Mouse (Mus musculus): ENCODE results near the gene Klf5.

GRCm38 (mm10) chr14:99306410-99306809 lies 7.9 kb downstream of the Klf5 start:
- no peak for TF ChIP-seq POLR2A (IDR thresholded peaks at IDR 0.05; ENCODE audit: extremely low read depth, insufficient read depth, low read length)
- no peak for TF ChIP-seq CTCF (IDR thresholded peaks at IDR 0.05; ENCODE audit: low read depth, low read length)
